Comparison of ENCODE assay signal across 8 mouse cellular contexts in genomic region chr4:44981280-44981973, GRCm38 (mm10). TPM values are rescaled to one million over a fixed set of nuclear protein-coding genes. Genes with fewer than 3 reads are reported as not detected.
DNase-seq lines count a peak whose midpoint lies in the region; ATAC-seq and TF ChIP-seq lines count a peak whose summit lies in the region.

Gene Grhpr (plus strand): TSS chr4:44981395.

- no peaks in the 10 kb centered on the region for H3K79me2 ChIP-seq in CH12.LX (replicated peaks; ENCODE audit: control insufficient read depth, extremely low read depth, insufficient read depth, poor library complexity, severe bottlenecking)

- peaks cover 15 to 36% of the 10 kb centered on the region in 2 experiments for H3K36me3 ChIP-seq in CH12.LX (replicated peaks in 1 of 2; ENCODE audit: control insufficient read depth in 1 of 2, insufficient read depth in 1 of 2, low read length in 1 of 2)
- 0 out of 2 replicates have a peak, but pooled peaks cover 8% of the 10 kb centered on the region for H3K36me3 ChIP-seq in forebrain, embryonic 13.5 days (ENCODE audit: poor library complexity, severe bottlenecking)
- H3K36me3 ChIP-seq in liver, postnatal 0 days (replicated peaks; ENCODE audit: insufficient read depth, low read length), result peaks cover 27% of the 10 kb centered on the region
- H3K36me3 ChIP-seq in neural tube, embryonic 14.5 days (ENCODE audit: control insufficient read depth, insufficient read depth, low read length), result no peaks in the 10 kb centered on the region

- peak; percentile 80 for TF ChIP-seq POLR2A in CH12.LX (IDR thresholded peaks at IDR 0.05; ENCODE audit: low read depth, low read length)

- TF ChIP-seq RAD21 in CH12.LX (IDR thresholded peaks at IDR 0.05; ENCODE audit: low read depth, low read length), result no peak

- TF ChIP-seq CTCF in CH12.LX (conservative IDR thresholded peaks at IDR 0.05 in 1 of 2, IDR thresholded peaks at IDR 0.05 in 1 of 2; ENCODE audit: low read depth in 2 of 2, low read length in 2 of 2), result 0 out of 4 replicates have a peak, but pooled peaks of 1 of the 2 experiments have one; percentile 5
- peak; percentile 52 for TF ChIP-seq CTCF in liver, postnatal 0 days (IDR thresholded peaks at IDR 0.05; ENCODE audit: low read depth)

- no peak for TF ChIP-seq EP300 in CH12.LX (IDR thresholded peaks at IDR 0.05; ENCODE audit: low read length)
- no peak for TF ChIP-seq EP300 in liver, postnatal 0 days (IDR thresholded peaks at IDR 0.05; ENCODE audit: low read depth)

- no peaks in the 10 kb centered on the region for H3K27me3 ChIP-seq in CH12.LX (replicated peaks)
- H3K27me3 ChIP-seq in forebrain, embryonic 13.5 days, result no peaks in the 10 kb centered on the region
- H3K27me3 ChIP-seq in liver, postnatal 0 days (ENCODE audit: insufficient read depth, low read length), result no peaks in the 10 kb centered on the region
- H3K27me3 ChIP-seq in neural tube, embryonic 14.5 days (ENCODE audit: control insufficient read depth, insufficient read depth, low read length), result no peaks in the 10 kb centered on the region

- H3K4me1 ChIP-seq in CH12.LX (ENCODE audit: control insufficient read depth in 1 of 2, insufficient read depth in 2 of 2), result peaks cover 17 to 60% of the 10 kb centered on the region in 2 experiments
- H3K4me1 ChIP-seq in forebrain, embryonic 13.5 days, result peaks cover 27% of the 10 kb centered on the region
- H3K4me1 ChIP-seq in liver, postnatal 0 days (ENCODE audit: insufficient read depth), result peaks cover 17% of the 10 kb centered on the region
- peaks cover 9% of the 10 kb centered on the region; the same call in 1 of the 2 replicates for H3K4me1 ChIP-seq in neural tube, embryonic 14.5 days (ENCODE audit: control insufficient read depth, insufficient read depth, low read length)

- peak within 1 kb of the TSS; percentile 39 for H3K9ac ChIP-seq in CH12.LX (ENCODE audit: insufficient read depth, low read depth)
- peak within 1 kb of the TSS; percentile 76 for H3K9ac ChIP-seq in forebrain, embryonic 13.5 days
- peak within 1 kb of the TSS; percentile 80 for H3K9ac ChIP-seq in liver, postnatal 0 days (replicated peaks)
- H3K9ac ChIP-seq in neural tube, embryonic 14.5 days (replicated peaks; ENCODE audit: low read depth, low read length), result peak within 1 kb of the TSS; percentile 64

- ATAC-seq in forebrain, embryonic 13.5 days, result peak; percentile 94
- ATAC-seq in liver, postnatal 0 days, result peak; percentile 69
- ATAC-seq in neural tube, embryonic 14.5 days (ENCODE audit: low read depth), result peak; percentile 92

- no peak within 1 kb of the TSS for H3K27ac ChIP-seq in CH12.LX (ENCODE audit: insufficient read depth, low read depth)
- H3K27ac ChIP-seq in forebrain, embryonic 13.5 days, result peak within 1 kb of the TSS; percentile 51
- H3K27ac ChIP-seq in liver, postnatal 0 days (ENCODE audit: low read depth), result peak within 1 kb of the TSS; percentile 97
- peak within 1 kb of the TSS; percentile 4; the same call in 1 of the 2 replicates for H3K27ac ChIP-seq in neural tube, embryonic 14.5 days (ENCODE audit: low read depth, low read length)

- H3K9me3 ChIP-seq in CH12.LX (replicated peaks; ENCODE audit: low read length), result peaks cover 6% of the 10 kb centered on the region
- H3K9me3 ChIP-seq in forebrain, embryonic 13.5 days (replicated peaks), result no peaks in the 10 kb centered on the region
- H3K9me3 ChIP-seq in liver, postnatal 0 days (ENCODE audit: low read length), result no peaks in the 10 kb centered on the region
- no peaks in the 10 kb centered on the region for H3K9me3 ChIP-seq in neural tube, embryonic 14.5 days (ENCODE audit: control insufficient read depth, low read length)

- WGBS in forebrain, embryonic 13.5 days, result under 1% methylated on average over 40 of the region's 40 CpGs
- WGBS in large intestine, adult 2 months, result under 1% methylated on average over 40 of the region's 40 CpGs
- 2% methylated on average over 40 of the region's 40 CpGs for WGBS in liver, postnatal 0 days (ENCODE audit: insufficient replicate concordance)
- WGBS in neural tube, embryonic 14.5 days, result 1% methylated on average over 40 of the region's 40 CpGs

- peak; percentile 88 for DNase-seq in CH12.LX (ENCODE audit: extremely low read depth)
- DNase-seq in c-Kit-positive CD71-positive TER-119-negative erythroid progenitor cells, embryonic 14.5 days (ENCODE audit: low read depth), result peak; percentile 83
- peak; percentile 87 to 89 for DNase-seq in heart, postnatal 10 days
- DNase-seq in large intestine, adult 2 months (ENCODE audit: low read depth, low spot score), result peak; percentile 45
- peak; percentile 97 for DNase-seq in liver, postnatal 0 days
- peak; percentile 88 for DNase-seq in testis, postnatal 10 days (ENCODE audit: low spot score)

- H3K4me2 ChIP-seq in CH12.LX (ENCODE audit: insufficient read depth, low read depth, poor library complexity, severe bottlenecking), result peak within 1 kb of the TSS; percentile 58
- peak within 1 kb of the TSS; percentile 91 for H3K4me2 ChIP-seq in forebrain, embryonic 13.5 days
- peak within 1 kb of the TSS; percentile 80 for H3K4me2 ChIP-seq in liver, postnatal 0 days (ENCODE audit: low read depth, low read length)
- H3K4me2 ChIP-seq in neural tube, embryonic 14.5 days (ENCODE audit: low read depth, low read length), result peak within 1 kb of the TSS; percentile 71

- in situ Hi-C loops in CH12.LX (cut with MboI; ENCODE audit: low pct_ligation_motif_present, low pct_unique_long_range_greater_than_20kb, low sequenced_read_pairs), result no loop called here

- H3K4me3 ChIP-seq in CH12.LX (replicated peaks in 1 of 3; ENCODE audit: low read depth in 2 of 3, low read length in 2 of 3, poor library complexity in 1 of 3), result peak within 1 kb of the TSS; percentile 79 to 91 (median 84)
- peak within 1 kb of the TSS; percentile 68 for H3K4me3 ChIP-seq in forebrain, embryonic 13.5 days
- peak within 1 kb of the TSS; percentile 66 for H3K4me3 ChIP-seq in liver, postnatal 0 days (ENCODE audit: low read depth, low read length)
- H3K4me3 ChIP-seq in neural tube, embryonic 14.5 days (ENCODE audit: low read depth, low read length), result peak within 1 kb of the TSS; percentile 50

- intact Hi-C loops in heart, postnatal 10 days (cut with DNase I), result no loop called here

- dilution Hi-C loops in CH12.LX (cut with MboI; ENCODE audit: extremely low pct_ligation_motif_present, extremely low pct_unique_long_range_greater_than_20kb, low sequenced_read_pairs), result no loop called here

TF ChIP-seq in CH12.LX, 34 proteins besides CTCF, POLR2A, EP300 and RAD21 (continues in another document):
- TF ChIP-seq E2F4 (IDR thresholded peaks at IDR 0.05; ENCODE audit: insufficient replicate concordance, low read depth, low read length), result no peak
- no peak for TF ChIP-seq ETS1 (conservative IDR thresholded peaks at IDR 0.05; ENCODE audit: low read depth, low read length)
- TF ChIP-seq ZNF384 (IDR thresholded peaks at IDR 0.05; ENCODE audit: low read depth, low read length), result no peak
- peak; percentile 68 for TF ChIP-seq MXI1 (IDR thresholded peaks at IDR 0.05; ENCODE audit: low read depth, low read length)
- no peak for TF ChIP-seq SMC3 (IDR thresholded peaks at IDR 0.05; ENCODE audit: low read depth, low read length)
- TF ChIP-seq POLR2AphosphoS2 (IDR thresholded peaks at IDR 0.05; ENCODE audit: low read depth, low read length), result no peak
- TF ChIP-seq HCFC1 (IDR thresholded peaks at IDR 0.05; ENCODE audit: low read depth, low read length), result no peak
- no peak for TF ChIP-seq KAT2A (IDR thresholded peaks at IDR 0.05; ENCODE audit: insufficient replicate concordance, low read length)
- no peak for TF ChIP-seq JUND (conservative IDR thresholded peaks at IDR 0.05; ENCODE audit: low read depth, low read length)
- no peak for TF ChIP-seq ELF1 (IDR thresholded peaks at IDR 0.05; ENCODE audit: low read depth, low read length)
- TF ChIP-seq ZMIZ1 (IDR thresholded peaks at IDR 0.05; ENCODE audit: low read depth, low read length), result peak; percentile 86
- no peak for TF ChIP-seq MYC (IDR thresholded peaks at IDR 0.05; ENCODE audit: low read depth, low read length)
- no peak for TF ChIP-seq MEF2A (IDR thresholded peaks at IDR 0.05; ENCODE audit: borderline replicate concordance, low read depth, low read length)
- no peak for TF ChIP-seq MAFK (IDR thresholded peaks at IDR 0.05; ENCODE audit: insufficient replicate concordance, low read length)
- no peak for TF ChIP-seq GABPA (IDR thresholded peaks at IDR 0.05; ENCODE audit: insufficient replicate concordance, low read depth, low read length)
- no peak for TF ChIP-seq JUN (IDR thresholded peaks at IDR 0.05; ENCODE audit: insufficient read depth, low read depth, low read length)
- no peak for TF ChIP-seq BHLHE40 (IDR thresholded peaks at IDR 0.05; ENCODE audit: low read depth, low read length)
- peak; percentile 77 for TF ChIP-seq NELFE (IDR thresholded peaks at IDR 0.05; ENCODE audit: low read depth, low read length)
- 0 out of 2 replicates have a peak, but pooled peaks have one; percentile 14 for TF ChIP-seq IRF4 (IDR thresholded peaks at IDR 0.05; ENCODE audit: low read depth, low read length)
- TF ChIP-seq USF1 (IDR thresholded peaks at IDR 0.05; ENCODE audit: low read depth, low read length), result no peak
- no peak for TF ChIP-seq ZKSCAN1 (IDR thresholded peaks at IDR 0.05; ENCODE audit: borderline replicate concordance, low read depth, low read length)
- no peak for TF ChIP-seq ZC3H11A (IDR thresholded peaks at IDR 0.05; ENCODE audit: low read depth, low read length)
- no peak for TF ChIP-seq MAZ (IDR thresholded peaks at IDR 0.05; ENCODE audit: low read depth, low read length)
- TF ChIP-seq MAX (IDR thresholded peaks at IDR 0.05; ENCODE audit: low read length), result no peak
- 0 out of 2 replicates have a peak, but pooled peaks have one; percentile 46 for TF ChIP-seq TBP (conservative IDR thresholded peaks at IDR 0.05; ENCODE audit: low read depth, low read length)
- TF ChIP-seq PAX5 (IDR thresholded peaks at IDR 0.05; ENCODE audit: low read length), result no peak
- TF ChIP-seq UBTF (IDR thresholded peaks at IDR 0.05; ENCODE audit: low read depth, low read length), result no peak
- no peak; the same call in 1 of the 2 replicates for TF ChIP-seq SIN3A (IDR thresholded peaks at IDR 0.05; ENCODE audit: low read length)
- TF ChIP-seq TCF12 (IDR thresholded peaks at IDR 0.05; ENCODE audit: low read depth, low read length), result peak; percentile 75

RNA-seq across cellular contexts. Expression of gene Grhpr, which starts in this region (rescaled TPM):
- 43.4 and 76.6 TPM in 2 replicates for total RNA-seq in CH12.LX (2012; rRNA removed)
- total RNA-seq in CH12.LX (2014; rRNA removed), result 106 and 107 TPM in 2 replicates
- polyA plus RNA-seq in CH12.LX (2012; ENCODE audit: insufficient read length, low read depth), result 174 and 204 TPM in 2 replicates
- polyA plus RNA-seq in forebrain, embryonic 13.5 days (2015; fragmentation: Nextera tagmentation; extraction: Ambion mirVana), result 22.5 and 25.6 TPM in 2 replicates
- 10 to 100 TPM; 43.0 to 47.7 TPM for total RNA-seq in heart, postnatal 10 days (2021)
- polyA plus RNA-seq in large intestine, adult 2 months (2012; rRNA removed), result 26.4 and 29.5 TPM in 2 replicates
- polyA plus RNA-seq in liver, postnatal 0 days (2015; fragmentation: Nextera tagmentation; extraction: Ambion mirVana), result 448 and 458 TPM in 2 replicates
- 29.7 and 30.5 TPM in 2 replicates for polyA plus RNA-seq in neural tube, embryonic 14.5 days (2014; fragmentation: Nextera tagmentation; extraction: Ambion mirVana)

Comparison
In these comparisons a context has a peak if more than half of its experiments do, and no peak if none do; other contexts are left out.
1. DNase-seq: peak in every context shown above with its lines; median percentile 97 in liver, postnatal 0 days; 88 in CH12.LX; 88 in heart, postnatal 10 days; 88 in testis, postnatal 10 days; 83 in c-Kit-positive CD71-positive TER-119-negative erythroid progenitor cells, embryonic 14.5 days; 45 in large intestine, adult 2 months.